Mouse (Mus musculus): Measurements from ENCODE around the gene Zmat3. TPM values are rescaled to one million over a fixed set of nuclear protein-coding genes. Genes with fewer than 3 reads are reported as not detected.

Gene Zmat3
- total RNA-seq, 2 experiments from 2014 or later, result 8.0 to 11.5 TPM

GRCm38 (mm10) chr3:32371957-32372356 is 6.1 kb upstream of the Zmat3 start:
- DNase-seq, result no peak

- no peak for DNase-seq
Observed at GRCm38 (mm10) chr3:32367516-32367915, 1.7 kb upstream of the Zmat3 start.

GRCm38 (mm10) chr3:32366246-32366734 is 476 bp upstream of the Zmat3 start:
- no peak for DNase-seq

- no peak for DNase-seq
Observed at GRCm38 (mm10) chr3:32364841-32365545, 821 bp downstream of the Zmat3 start.

GRCm38 (mm10) chr3:32364195-32364594 is 1.6 kb downstream of the Zmat3 start:
- no peak for DNase-seq

DNA sequence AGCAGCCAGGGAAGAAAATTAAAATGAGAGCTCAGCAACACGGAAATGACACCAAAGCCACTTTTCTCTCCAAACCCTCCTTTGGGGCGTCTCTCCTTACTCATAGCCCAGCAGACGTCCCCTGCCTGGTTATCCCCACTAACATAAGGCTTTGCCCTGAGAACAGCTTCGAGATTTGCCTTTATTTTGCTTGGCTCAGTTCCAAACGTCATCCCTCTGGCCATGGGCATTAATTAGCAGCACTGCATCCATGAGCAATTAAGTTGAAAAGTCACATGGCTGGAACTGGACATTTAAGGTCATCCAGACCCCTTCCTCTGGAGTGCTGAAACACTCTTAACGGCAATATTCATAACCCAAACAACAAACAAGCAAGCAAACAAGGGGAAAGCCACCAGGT is 4.6 kb downstream of the Zmat3 start:
- DNase-seq, result no peak

DNA sequence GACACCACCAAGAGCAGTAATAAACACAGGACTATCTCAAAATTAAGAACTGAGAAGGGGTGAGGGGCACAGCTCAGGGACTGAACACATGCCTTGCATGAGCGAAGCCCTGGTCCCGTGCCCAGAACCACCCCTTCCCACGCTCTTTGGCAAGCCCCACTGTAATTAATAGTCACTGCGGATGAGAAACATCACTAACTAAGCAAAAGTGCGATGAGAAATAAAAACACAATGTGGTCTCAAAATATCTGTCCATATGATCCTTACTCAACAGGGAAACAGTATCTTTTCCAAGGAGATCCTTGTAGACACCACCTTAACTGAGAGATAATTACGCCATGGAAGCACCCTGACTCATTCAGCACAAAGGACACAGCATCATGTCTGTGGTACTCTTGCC is 17.9 kb downstream of the Zmat3 start:
- DNase-seq, result no peak

DNA sequence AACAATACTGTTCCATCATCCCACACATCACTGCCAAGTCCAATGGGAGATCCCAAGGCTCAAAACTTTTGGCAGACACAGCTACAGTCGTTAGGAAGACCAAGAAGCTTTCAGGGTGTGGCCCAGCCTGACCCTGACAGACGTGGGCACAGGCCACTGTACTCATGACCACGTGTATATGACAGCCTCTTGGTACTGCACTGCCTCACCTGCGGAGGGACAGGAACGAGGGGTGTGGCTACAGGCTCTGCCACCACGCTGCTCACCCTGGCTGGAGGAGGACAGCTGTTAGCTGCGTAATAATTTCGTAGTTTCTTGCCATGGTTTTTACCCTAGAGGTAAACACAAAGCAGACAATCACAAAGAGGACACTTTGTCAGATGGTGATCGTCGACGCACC is 20.6 kb downstream of the Zmat3 start:
- DNase-seq, result no peak

DNA sequence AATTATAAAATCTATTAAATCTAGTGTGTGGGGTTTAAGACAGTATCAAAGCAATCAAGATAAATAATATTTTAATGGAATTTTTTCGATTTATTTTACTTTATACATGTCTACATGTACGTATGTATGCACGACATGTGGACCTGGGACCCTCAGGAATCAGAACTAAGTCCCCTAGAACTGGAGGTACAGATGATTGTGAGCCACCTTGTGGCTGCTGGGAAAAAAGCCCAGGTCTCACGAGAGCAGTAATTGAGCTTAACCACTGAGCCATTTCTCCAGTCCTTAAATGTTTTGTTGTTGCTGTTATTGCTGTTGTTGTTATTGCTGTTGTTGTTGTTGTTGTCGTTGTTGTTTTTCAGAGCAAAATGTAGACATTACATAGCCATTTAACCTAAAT is 21.0 kb downstream of the Zmat3 start:
- no peak for DNase-seq

- no peak for DNase-seq
Observed at GRCm38 (mm10) chr3:32343371-32343770, 22.4 kb downstream of the Zmat3 start.

DNA sequence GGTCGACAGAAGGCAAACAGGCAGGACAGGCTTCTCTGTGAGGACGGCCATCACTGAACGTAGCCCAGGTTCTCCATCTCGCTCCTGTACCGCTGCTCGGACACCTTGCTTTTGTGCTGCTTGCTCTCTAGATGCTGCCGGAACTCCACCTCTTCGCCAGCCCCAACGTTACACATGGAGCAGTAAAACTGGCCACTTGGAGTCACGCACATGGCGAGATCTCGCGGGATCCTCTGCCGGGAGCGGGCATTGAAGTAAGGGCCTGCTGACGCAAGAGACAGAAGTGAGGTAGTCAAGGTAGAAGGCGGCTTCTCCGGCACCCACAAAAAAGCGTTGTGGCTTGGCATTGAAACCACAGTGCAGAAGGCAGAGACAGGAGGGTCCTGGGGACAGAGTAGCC is 24.4 kb downstream of the Zmat3 start:
- DNase-seq, result no peak

DNA sequence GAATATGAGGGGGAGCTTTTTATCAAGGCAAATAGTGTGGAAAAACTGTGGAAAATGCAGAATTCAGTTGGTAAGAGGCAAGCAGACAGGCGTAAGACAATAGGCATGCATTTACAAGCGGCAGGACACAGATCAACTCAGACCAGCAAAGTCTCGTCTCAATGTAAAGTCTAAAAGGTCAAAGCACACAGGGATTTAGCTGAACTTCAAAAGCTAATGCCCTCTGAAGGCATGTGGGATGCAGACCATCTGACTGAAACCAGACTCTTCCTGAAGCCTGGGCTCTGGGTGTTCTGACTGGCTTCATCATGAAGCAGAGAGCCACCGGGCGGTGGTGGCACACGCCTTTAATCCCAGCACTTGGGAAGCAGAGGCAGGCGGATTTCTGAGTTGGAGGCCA is 27.6 kb downstream of the Zmat3 start:
- DNase-seq, result no peak

DNA sequence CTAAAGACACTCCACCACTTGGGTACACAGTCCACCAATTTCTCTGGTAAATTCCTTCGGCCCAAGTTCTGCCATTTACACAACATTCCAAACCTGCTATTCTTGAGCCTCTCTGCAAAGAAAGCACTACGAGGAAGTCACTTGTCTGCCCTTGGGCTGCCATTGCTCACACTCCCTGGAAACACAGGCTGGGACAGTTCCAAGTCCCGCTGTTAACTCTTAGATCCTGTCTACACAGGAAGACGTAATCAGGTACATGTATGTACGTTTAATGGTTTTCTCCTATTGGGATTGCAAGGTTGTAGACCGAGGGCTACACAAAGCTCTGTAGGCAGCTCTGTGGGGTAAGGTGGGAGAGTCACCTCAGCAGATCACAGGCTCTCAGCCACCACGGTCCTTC is 28.0 kb downstream of the Zmat3 start:
- no peak for DNase-seq

DNA sequence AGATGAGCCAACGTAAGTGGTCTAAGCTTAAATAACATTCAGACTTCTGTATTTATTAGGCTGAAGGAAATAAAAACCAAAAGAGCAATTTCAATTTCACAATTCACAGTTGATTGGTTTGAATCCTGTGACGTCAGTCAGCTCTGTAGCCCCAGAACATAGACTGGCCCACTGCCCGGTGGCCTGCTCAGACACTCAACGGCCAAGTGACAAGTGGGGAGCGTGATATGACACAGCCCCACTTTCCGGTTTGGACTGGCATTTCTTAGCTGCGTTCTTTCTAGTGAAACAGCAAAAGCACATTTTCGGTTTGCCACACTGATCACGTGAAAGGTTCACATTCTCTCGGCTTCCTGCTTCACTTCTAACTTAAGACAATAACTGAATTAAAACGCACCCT is 30.9 kb downstream of the Zmat3 start:
- DNase-seq, result no peak

DNA sequence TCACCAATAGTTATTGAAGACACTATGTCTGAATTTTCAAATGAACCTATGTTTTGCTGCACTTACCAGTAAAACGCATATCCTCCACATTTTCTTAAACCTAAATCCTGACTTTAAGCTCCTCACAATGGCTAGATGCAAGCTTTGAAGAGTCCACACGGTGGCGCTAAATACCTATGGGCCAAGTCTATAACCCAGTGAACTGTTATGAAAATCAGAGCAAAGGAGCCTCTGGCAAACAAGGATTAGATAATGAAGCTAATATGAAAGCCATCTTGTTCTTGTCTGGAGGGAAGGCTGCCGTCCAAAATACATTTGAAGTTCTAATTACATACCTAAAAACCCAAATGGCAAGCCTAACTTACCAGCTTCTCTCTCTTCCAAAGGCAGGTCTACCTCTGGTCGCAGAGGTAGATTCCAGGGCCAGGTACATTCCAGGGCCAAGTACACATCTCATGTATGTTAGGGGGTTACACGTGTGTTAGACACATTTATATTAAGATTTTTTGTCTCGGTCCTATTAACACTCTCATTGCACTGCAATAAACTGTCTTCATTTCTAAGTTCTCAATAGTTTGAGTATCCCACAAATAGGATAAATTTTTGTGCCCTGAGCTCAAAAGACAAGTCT is 32.2 kb downstream of the Zmat3 start:
- DNase-seq, result peak; percentile 29

GRCm38 (mm10) chr3:32317901-32318416 is 47.9 kb downstream of the Zmat3 start:
- no peak for DNase-seq

DNA sequence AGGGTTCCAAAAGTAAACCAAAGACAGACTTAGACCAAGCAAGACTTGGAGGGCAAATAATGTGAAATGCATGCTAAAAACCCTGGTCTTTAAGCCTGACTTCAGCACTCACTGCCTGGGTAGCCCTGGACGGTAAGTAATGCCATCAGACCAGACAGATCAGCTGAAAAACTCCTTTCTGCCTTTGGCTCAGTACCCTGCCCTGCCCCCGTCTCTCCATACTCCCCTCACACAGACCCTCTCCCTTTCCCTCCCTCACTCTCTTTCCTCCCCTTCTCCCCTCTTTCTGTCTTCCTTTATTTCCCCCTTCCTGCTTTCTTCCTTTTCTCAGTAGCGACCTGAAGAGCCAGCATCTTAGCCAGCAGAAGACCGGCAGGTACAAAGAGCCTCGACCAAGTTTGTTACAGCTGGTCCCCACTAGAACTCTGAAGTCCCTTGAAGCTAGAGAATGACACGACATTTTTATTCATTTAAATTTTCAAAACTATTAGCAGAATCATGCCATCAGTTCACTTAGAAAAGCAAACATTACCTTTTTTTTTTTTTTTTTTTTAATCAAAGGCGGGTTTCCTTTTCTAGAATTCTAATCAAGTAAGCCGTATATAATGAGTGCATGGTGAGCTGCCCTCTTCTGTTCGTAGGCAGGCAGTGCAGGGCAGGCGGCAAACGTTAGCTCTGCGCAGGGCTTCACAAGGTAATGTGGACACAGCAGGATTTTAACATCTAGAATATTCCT is 48.5 kb downstream of the Zmat3 start:
- no peak for DNase-seq

DNA sequence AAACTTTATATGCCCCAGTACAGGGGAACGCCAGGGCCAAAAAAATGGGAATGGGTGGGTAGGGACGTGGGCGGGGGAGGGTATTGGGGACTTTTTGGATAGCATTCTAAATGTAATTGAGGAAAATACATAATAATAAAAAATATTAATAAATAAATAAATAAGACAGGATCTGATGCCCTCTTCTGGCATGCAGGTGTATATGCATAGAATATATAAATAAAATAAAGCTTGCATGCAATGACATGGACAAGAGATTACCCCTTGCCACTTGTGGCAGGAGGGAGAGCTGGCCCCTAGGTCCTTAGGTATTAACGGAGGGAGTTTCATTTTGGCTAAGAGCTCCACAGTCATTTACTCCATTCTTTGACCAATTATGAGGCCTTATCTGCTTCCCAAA is 51.1 kb downstream of the Zmat3 start:
- DNase-seq, result no peak

DNA sequence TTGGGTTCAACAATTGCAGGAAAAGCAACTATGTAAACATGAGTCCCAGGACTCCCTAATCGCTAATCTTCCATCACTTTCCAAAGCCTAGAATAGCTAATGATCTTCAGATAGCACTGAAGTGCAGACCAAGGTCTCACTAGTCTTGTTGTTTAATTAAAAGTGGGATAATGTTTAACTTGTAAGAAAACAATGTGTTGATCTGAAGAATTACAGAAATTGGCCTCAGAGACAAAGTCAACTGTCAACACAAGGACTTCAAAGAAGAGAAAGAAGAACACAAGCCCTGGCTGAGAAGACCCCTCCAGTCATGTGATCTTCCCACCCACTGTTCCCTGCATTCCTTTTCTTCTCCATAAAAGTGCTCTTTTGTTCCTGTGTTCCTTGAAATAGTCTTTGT is 61.6 kb downstream of the Zmat3 start:
- DNase-seq, result no peak

- no peak for DNase-seq
Observed at GRCm38 (mm10) chr3:32292001-32292400, 73.8 kb downstream of the Zmat3 start.

Measured in gastrocnemius, postnatal 25 days (tissue).